Mouse (Mus musculus) left cerebral cortex, adult 11 months (tissue): ENCODE results near the gene Erc2.
A peak's percentile ranks its signal among the peaks of the same experiment; 100 is the strongest.
"Not testable (repeated sequence)": the region's sequence is repeated elsewhere in the genome, so short reads cannot be mapped to it uniquely, and the experiment has no call there.

Experiments used
- DNase-seq: peaks from one replicate; pipeline ENCODE4 v3.0.0; 2022; ENCODE audit warnings: low spot score

Gene Erc2

DNA sequence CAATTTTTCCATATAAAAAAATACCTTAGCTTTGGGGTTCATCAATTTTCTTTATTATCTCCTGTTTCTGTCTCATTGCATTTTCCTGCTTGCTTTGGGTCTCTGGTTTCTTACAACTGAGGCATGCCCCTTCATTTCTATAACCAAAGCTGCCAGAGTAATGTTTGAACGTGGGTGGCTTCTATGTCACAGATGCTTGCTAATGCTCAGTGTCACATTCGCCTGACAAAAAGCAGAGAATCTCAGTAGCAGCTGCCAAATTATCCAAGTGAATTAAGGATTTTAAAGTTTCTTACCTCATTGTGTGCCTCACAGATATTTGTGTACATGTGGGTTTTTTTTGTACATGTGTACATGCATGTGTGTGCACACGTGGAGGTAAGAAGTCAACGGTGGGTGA is 210.0 kb downstream of the Erc2 start:
- no peak for DNase-seq

GRCm38 (mm10) chr14:27835351-27835750 is 213.1 kb downstream of the Erc2 start:
- DNase-seq, result no peak

DNA sequence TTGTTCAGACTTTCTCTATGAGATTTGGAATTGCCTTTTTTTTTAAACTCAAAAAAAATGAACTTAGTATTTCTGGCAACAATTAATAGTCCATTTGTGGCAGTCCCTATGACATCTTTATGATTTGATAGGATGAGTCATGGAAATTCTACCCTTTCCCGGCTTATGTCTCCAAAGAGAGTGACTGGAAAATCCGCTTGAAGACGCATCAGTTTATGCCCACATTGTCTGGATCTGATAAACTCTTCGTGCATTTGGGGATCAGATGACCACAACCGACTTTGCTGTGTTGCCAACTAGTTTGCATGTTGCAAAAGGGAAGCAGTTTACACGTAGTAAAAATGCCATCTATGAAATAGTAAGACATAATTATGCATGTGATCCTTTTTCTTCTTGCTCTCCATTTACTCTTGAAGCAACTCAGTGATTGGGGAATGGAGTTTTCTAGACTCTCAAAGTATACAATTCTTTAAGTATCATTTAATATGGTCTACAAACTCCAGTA is 215.4 kb downstream of the Erc2 start:
- DNase-seq, result no peak

DNA sequence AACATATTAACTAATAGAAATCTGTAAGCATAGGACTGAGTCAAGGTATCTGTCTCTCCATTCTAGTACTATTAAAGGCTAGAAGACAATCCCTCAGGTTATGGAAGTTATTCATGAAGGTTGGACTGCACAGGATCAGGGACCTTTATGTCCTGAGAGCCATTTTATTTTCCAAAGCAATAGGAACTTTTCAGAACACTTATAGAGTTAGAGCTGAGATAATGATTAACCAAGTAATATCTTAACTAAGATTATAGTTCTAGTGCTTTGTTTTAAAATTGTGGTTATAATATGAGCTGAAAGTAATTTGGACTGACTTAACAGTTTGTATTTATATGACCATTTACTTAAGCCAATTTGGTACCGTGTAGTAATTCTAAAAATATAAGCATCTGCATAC is 217.9 kb downstream of the Erc2 start:
- DNase-seq, result no peak

DNA sequence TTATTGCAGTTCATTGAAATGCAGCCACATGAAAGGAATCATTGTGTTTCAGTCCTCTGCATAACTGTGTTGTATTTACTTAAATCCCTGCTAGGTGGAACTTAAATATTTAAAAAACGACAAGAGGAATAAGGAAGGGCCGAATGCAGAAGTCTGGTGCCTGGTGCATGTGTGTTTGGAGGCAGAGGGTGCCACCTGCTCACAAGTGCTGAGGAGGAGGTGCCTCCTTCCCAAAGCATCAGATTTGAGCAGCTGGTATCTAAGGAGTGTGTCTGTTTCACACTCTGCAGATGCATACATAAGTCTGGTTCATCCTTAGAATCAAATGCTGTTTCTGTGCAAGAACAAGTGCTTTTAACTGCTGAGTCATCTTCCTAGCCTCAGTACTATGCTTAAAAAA is 224.6 kb downstream of the Erc2 start:
- DNase-seq, result peak; percentile 67

DNA sequence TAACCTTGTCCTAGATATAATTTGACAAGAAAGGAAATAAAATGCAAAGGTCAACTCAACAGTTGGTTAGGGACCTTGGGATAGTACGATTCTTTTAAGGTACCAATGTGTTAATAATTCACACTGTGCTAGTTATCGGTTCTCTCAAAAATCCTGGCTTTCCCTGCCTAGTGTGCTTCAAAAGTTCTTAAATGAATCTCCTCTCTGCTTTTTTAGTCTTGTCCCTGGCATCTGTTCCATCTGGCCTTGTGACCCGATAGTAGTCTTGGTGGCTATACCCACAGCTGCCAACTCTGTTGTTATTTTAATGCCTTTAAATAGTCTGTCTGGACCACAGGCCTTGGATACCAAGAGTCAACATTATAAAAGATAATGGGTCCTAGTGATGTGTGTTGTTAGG is 225.1 kb downstream of the Erc2 start:
- no peak for DNase-seq

DNA sequence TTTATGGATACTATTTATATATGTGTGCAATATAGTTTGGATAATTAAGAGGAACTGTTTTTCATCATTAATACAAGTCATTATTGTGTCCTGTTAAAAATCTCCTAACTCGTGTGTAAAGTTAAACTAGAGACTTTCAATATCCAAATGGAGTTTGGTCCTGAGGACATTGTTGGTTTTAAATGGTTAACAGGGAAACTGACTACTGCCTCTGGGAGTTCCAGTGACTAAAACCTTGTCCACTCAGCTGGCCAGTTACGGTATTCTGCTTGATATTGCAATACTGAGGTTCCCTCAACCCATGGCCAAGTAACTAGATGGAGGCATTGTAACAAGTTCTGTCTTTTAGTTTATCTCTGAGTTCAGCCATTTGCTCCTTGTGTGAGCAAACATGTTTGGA is 229.0 kb downstream of the Erc2 start:
- no peak for DNase-seq

DNA sequence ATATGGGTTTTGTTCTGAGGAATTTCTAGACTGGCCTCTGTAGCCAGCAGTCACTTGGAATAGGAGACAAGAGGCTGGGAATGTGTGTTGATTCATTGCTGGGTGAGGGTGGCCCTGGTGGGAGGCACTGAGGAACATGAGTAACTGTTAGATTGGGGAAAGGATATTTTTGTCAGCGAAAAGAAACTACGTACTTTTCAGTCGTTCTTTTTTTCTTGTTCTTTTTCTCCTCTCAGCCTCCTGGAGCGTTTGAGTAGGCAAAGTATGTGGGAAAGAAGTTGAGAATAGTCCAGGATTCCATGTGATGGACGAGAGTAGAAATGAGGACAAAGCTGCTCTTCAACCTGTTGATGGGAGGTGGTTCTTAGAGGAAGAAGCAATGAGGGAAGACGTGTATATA is 230.4 kb downstream of the Erc2 start:
- DNase-seq, result peak; percentile 34

DNA sequence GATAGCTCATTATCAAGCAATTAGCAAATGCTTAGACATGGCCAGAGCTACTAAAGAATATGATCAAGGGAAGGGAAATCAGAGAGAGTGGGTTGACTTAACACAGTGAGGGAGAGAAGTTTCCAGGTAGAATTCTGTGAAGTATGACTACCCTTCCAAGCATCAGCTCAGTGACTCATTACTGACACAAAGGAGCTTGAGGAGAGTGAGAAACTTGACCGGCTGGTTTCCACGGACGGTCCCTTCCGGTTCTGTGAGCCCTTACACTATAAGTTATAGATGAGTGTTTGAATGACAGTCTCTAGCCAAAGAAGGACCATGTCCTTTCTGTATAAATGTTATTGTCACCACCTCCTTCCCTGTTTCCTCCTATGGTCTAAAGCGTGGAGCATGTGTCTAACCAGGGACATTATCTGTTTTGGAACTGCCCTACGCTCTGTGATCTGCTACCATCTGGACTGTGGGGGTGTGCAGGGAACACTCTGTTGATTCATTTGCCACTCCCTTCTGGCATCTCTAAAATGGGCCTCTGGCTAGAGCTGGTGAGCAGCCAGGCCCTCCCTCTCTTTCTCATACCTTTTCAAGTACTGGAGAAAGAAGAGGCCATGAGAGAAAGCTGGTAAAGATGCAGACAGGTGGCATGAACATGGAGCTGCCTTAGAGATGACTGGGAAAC is 238.3 kb downstream of the Erc2 start:
- peak; percentile 68 for DNase-seq

DNA sequence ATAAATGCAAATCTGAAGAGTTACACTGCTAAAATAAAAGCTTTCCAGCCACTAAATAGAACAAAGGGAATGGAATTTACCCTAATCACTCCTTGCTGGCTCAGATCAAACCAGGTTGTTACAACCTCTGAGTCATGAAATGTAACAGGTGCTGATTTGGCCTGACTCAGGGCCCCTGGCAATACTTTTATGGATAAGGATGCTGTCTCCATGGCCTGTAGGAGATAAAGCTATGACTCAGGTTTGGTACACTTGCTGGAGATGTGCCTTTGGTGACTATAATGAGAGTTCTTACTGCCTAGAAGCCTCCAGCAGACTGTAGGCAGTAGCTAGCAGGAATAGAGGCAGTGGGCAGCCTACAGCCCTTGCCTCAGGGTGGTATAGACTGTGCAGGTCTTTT is 240.1 kb downstream of the Erc2 start:
- DNase-seq, result no peak

- no peak for DNase-seq
Observed at GRCm38 (mm10) chr14:27867386-27867785, 245.2 kb downstream of the Erc2 start.

- no peak for DNase-seq
Observed at GRCm38 (mm10) chr14:27873619-27874018, 251.4 kb downstream of the Erc2 start.

DNA sequence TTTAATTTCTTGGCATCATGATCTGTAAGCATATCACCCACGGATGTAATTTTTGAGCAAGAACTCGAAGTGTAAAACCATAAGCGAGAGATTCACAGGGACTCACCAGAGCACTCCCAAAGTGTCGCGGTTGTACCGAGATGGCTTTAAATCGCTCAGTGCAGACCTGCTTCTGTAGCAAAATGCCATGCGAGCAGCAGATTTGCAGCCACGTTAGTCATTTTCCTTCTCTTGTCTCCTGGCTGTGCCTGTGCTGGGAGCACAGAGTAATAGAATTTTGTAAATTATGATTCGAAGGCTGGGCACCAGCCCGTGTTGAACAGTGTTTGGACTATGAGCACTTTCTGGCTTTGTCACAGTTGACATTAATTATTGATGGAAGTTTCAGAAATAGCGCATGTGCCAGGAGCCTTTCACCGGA is 253.8 kb downstream of the Erc2 start:
- DNase-seq, result peak; percentile 56

GRCm38 (mm10) chr14:27881972-27882371 is 259.7 kb downstream of the Erc2 start:
- DNase-seq, result no peak

DNA sequence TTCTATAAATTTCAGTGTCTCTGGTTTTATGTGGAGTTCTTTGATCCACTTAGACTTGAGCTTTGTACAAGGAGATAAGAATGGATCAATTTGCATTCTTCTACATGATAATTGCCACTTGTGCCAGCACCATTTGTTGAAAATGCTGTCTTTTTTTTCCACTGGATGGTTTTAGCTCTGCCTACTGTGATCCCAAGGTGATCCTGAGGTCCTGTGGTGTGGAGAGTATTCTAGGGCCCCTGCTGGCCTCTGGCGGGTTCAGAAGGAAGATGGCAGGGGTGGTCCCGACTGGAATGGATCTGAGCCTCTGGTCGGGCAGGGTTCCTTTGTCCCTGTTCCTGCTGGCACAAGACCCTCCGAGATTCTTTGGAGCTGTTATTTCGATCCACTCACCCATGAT is 264.1 kb downstream of the Erc2 start:
- not testable (repeated sequence) for DNase-seq

DNA sequence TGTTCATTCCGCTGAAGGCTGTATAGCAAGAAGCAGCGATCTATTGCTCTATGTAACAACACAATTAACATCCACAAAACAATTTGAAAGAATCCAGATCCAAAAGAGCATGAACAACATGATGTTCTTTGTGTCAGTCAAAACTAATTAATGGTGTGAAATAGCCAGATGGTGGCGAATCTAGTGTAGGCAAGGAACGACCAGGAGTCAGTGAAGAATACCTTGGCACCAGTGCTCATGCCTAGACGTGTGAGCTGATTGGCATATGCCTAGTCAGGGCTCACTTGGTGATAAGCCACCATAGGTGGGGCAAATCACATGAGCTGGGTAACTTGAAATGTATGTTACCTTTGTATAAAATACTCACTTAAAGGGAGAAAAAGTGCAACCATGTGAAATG is 265.3 kb downstream of the Erc2 start:
- DNase-seq, result no peak

DNA sequence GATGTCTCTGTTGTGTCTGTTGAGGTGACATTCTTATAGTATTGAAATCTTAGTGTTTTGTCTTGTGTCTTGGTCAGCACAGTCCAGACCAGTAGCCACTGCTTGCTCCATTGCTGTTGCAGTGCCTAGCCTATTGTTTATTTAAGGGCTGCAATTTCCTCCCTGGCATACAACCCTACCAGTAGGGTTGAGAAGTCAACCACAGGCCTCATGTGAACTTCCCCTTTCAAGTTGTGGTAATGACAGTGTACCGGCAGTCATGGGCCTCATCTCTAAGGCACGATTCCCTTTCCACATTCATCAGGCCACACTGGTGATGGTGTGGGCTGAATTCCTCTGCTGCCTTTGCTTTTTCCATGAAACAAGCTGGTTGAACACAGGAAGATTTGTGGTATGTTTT is 267.4 kb downstream of the Erc2 start:
- DNase-seq, result no peak

DNA sequence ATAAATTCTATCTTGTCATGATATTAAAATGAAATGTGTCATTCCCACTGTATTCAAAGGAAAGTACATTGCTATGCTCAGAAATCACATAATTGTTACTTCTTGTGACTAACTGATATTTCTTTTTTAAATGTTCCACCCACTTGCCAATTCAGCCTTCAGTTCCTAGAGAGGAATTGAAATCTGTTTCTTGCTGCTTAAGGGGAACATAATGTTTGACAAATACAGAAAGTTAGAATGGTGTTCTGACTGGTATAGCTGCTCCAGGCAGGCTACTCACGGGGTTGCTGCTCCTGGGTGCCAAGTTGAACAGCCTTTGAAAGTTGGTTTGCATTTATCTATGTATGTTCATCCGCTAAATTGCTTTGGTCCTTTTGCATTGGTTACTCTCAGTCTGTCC is 270.2 kb downstream of the Erc2 start:
- DNase-seq, result no peak

- no peak for DNase-seq
Observed at GRCm38 (mm10) chr14:27901772-27902171, 279.5 kb downstream of the Erc2 start.

DNA sequence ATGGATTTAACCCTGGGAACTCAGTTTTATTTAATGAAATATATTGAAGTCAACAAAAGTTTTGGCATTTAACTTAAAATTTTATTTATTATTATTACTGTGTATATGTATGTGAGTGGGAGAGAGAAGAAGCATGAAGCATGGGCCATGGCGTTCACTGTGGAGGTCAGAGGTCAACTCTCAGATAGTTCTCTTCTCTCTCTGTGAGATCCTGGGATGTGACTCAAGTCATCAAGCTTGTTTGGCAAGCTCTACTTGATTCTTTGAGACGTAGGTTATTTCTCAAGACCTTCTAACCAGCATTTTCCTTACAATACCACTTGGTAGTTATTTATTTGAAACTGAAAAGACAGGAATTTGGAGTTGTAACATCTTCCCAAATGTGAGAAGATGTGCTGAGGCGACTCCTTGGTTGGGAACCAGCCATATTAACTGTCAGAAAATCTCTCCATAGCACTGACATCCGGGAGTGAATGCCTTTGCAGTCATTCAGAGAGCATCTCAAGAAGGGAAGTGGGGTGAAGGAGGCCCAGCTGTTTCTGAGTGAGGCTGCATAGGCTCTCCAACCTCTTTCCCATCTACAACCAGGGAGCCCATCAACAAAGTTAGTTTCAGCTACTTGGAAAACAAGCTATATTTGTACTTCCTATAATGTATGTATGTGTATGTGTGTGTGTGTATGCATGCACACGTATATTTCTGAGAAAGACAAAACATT is 299.6 kb downstream of the Erc2 start:
- DNase-seq, result no peak

DNA sequence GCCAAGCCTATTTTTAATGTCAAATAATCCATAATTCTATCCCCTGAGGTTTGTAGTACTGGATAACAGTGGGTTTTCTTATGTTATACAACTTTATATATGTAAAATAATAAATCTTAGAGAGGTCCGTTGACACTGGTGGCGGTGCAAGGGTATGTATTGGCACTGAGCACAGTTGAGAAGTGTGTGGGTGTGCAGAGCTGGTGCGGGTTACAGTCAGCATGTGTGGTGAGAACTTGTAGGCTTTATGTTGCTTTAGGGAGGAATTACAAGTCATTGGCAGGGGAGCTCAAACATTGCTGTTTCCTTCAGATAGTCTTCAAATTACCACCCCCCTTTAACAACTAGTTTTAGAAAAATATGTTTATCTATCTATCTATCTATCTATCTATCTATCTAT is 305.1 kb downstream of the Erc2 start:
- DNase-seq, result no peak

DNA sequence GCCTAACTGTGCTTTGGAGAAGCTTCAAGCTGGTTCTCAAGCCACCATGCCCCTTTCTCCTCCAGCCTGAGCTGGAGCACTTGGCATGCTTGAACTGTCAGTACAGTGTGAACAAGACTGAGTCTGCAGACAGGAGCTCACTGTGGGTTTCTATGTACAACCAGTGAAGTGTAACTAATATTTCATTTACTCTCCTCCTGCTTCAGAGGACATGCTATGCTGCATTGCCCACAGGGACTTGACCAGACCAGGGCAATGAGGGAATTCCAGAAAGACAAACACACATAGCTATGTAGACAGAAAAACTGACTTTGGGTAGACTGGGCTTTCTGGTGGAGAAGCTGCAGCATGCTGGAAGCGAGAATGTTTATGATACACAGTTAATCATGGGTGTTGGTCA is 311.3 kb downstream of the Erc2 start:
- DNase-seq, result no peak

DNA sequence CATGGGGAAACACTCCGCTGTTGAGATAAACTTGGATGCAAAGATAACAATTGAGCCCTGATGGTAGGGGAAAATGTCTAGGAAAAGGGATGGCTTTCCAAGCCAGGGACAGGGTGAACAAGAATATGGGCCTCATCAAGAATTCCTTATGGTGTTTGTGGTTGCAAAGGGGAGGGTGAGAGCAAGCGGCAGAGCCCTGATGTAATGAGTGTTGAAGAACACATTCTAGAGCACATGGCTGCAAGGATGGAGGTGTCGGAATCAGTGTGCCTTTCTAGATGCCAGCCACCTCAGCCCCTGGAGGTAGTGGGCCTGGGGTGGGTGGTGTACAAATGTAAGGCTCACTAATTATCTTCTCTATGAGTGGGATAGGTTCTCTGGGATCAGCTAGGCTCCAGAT is 313.5 kb downstream of the Erc2 start:
- DNase-seq, result no peak

GRCm38 (mm10) chr14:27937922-27938321 is 315.7 kb downstream of the Erc2 start:
- no peak for DNase-seq
